Mouse (Mus musculus): ENCODE measurements around the gene Bcl2l13. TPM values are rescaled to one million over a fixed set of nuclear protein-coding genes. Genes with fewer than 3 reads are reported as not detected.
A peak's percentile ranks its signal among the peaks of the same experiment; 100 is the strongest.
"Not testable (repeated sequence)": the region's sequence is repeated elsewhere in the genome, so short reads cannot be mapped to it uniquely, and the experiment has no call there.

The Bcl2l13 gene
- total RNA-seq, 2 experiments from 2014 or later: 35.1 to 36.4 TPM

- DNase-seq (ENCODE audit: extremely low spot score in 1 of 2, low spot score in 2 of 2): no peak
Observed at GRCm38 (mm10) chr6:120886696-120887095, 50.7 kb downstream of the Bcl2l13 start.

GRCm38 (mm10) chr6:120894089-120894488 lies 58.1 kb downstream of the Bcl2l13 start:
- DNase-seq (ENCODE audit: extremely low spot score in 1 of 2, low spot score in 2 of 2): no peak
- intact Hi-C loops (cut with DNase I): no loop called here

More at GRCm38 (mm10) chr6:120886696-120887095, 50.7 kb downstream of the Bcl2l13 start:
- intact Hi-C loops (cut with DNase I): no loop called here

- DNase-seq (ENCODE audit: extremely low spot score in 1 of 2, low spot score in 2 of 2): no peak
- intact Hi-C loops (cut with DNase I): no loop called here
Observed at GRCm38 (mm10) chr6:120894524-120894923, 58.5 kb downstream of the Bcl2l13 start.

GRCm38 (mm10) chr6:120898188-120898833 lies 62.3 kb downstream of the Bcl2l13 start:
- intact Hi-C loops (cut with DNase I): loop anchor here (5.0 kb wide), 1 partner anchor 279 kb away; no protein-coding TSS in a partner anchor
- DNase-seq (ENCODE audit: extremely low spot score in 1 of 2, low spot score in 2 of 2): peak in 1 of 2 experiments; percentile 33

GRCm38 (mm10) chr6:120901776-120902645 lies 66.0 kb downstream of the Bcl2l13 start:
- no peak for DNase-seq (ENCODE audit: extremely low spot score in 1 of 2, low spot score in 2 of 2)

GRCm38 (mm10) chr6:120903450-120903912 lies 67.5 kb downstream of the Bcl2l13 start:
- intact Hi-C loops (cut with DNase I): no loop called here
- DNase-seq (ENCODE audit: extremely low spot score in 1 of 2, low spot score in 2 of 2): peak in 1 of 2 experiments; percentile 30

More at GRCm38 (mm10) chr6:120901776-120902645, 66.0 kb downstream of the Bcl2l13 start:
- intact Hi-C loops (cut with DNase I): no loop called here

GRCm38 (mm10) chr6:120903961-120904360 lies 67.9 kb downstream of the Bcl2l13 start:
- intact Hi-C loops (cut with DNase I): no loop called here
- DNase-seq (ENCODE audit: extremely low spot score in 1 of 2, low spot score in 2 of 2): no peak

GRCm38 (mm10) chr6:120905111-120905510 lies 69.1 kb downstream of the Bcl2l13 start:
- no peak for DNase-seq (ENCODE audit: extremely low spot score in 1 of 2, low spot score in 2 of 2)
- intact Hi-C loops (cut with DNase I): no loop called here

GRCm38 (mm10) chr6:120906521-120906920 lies 70.5 kb downstream of the Bcl2l13 start:
- intact Hi-C loops (cut with DNase I): no loop called here

GRCm38 (mm10) chr6:120907876-120908597 lies 72.0 kb downstream of the Bcl2l13 start:
- DNase-seq (ENCODE audit: extremely low spot score in 1 of 2, low spot score in 2 of 2); intact Hi-C loops (cut with DNase I): not testable (repeated sequence)

More at GRCm38 (mm10) chr6:120906521-120906920, 70.5 kb downstream of the Bcl2l13 start:
- no peak for DNase-seq (ENCODE audit: extremely low spot score in 1 of 2, low spot score in 2 of 2)

GRCm38 (mm10) chr6:120909501-120909900 lies 73.5 kb downstream of the Bcl2l13 start:
- DNase-seq (ENCODE audit: extremely low spot score in 1 of 2, low spot score in 2 of 2): no peak

GRCm38 (mm10) chr6:120911213-120912007 lies 75.4 kb downstream of the Bcl2l13 start:
- no peak for DNase-seq (ENCODE audit: extremely low spot score in 1 of 2, low spot score in 2 of 2)
- intact Hi-C loops (cut with DNase I): no loop called here

More at GRCm38 (mm10) chr6:120909501-120909900, 73.5 kb downstream of the Bcl2l13 start:
- intact Hi-C loops (cut with DNase I): no loop called here

GRCm38 (mm10) chr6:120912931-120913330 lies 76.9 kb downstream of the Bcl2l13 start:
- DNase-seq (ENCODE audit: extremely low spot score in 1 of 2, low spot score in 2 of 2): no peak
- intact Hi-C loops (cut with DNase I): no loop called here

GRCm38 (mm10) chr6:120913783-120914182 lies 77.8 kb downstream of the Bcl2l13 start:
- DNase-seq (ENCODE audit: extremely low spot score in 1 of 2, low spot score in 2 of 2): no peak
- intact Hi-C loops (cut with DNase I): no loop called here

- DNase-seq (ENCODE audit: extremely low spot score in 1 of 2, low spot score in 2 of 2): no peak
- intact Hi-C loops (cut with DNase I): no loop called here
Observed at GRCm38 (mm10) chr6:120914533-120914910, 78.5 kb downstream of the Bcl2l13 start.

- intact Hi-C loops (cut with DNase I): no loop called here
Observed at GRCm38 (mm10) chr6:120914911-120915648, 79.1 kb downstream of the Bcl2l13 start.

GRCm38 (mm10) chr6:120915649-120915975 lies 79.6 kb downstream of the Bcl2l13 start:
- DNase-seq (ENCODE audit: extremely low spot score in 1 of 2, low spot score in 2 of 2): no peak
- intact Hi-C loops (cut with DNase I): no loop called here

More at GRCm38 (mm10) chr6:120914911-120915648, 79.1 kb downstream of the Bcl2l13 start:
- peak in 1 of 2 experiments; percentile 53 for DNase-seq (ENCODE audit: extremely low spot score in 1 of 2, low spot score in 2 of 2)
